Mouse (Mus musculus) embryo, embryonic 11 days (tissue): ENCODE measurements at regions not wholly inside any gene's neighbourhood (a gene's known extent, or its start where the extent isn't known, plus 50 kb on each side); places are given as distances from the start of the nearest gene placed in this dataset.

Source experiments
- DNase-seq: peaks from one replicate; pipeline ENCODE4 v3.0.0-alpha.2; 2015

GRCm38 (mm10) chr4:26016071-26016470 lies 216.0 kb upstream of the Fut9 start:
- DNase-seq: peak; percentile 14

GRCm38 (mm10) chr4:26000364-26000763 lies 200.3 kb upstream of the Fut9 start:
- DNase-seq: no peak

GRCm38 (mm10) chr4:25998561-25998960 lies 198.5 kb upstream of the Fut9 start:
- no peak for DNase-seq

- no peak for DNase-seq
These were observed 155.8 kb upstream of the Fut9 start for GRCm38 (mm10) chr4:25955696-25956348.

- no peak for DNase-seq
These were observed 132.5 kb upstream of the Fut9 start for GRCm38 (mm10) chr4:25932546-25932945.

- DNase-seq: no peak
These were observed 95.4 kb upstream of the Fut9 start for GRCm38 (mm10) chr4:25895381-25895980.

GRCm38 (mm10) chr4:25891888-25892661 lies 92.0 kb upstream of the Fut9 start:
- no peak for DNase-seq
